Comparison of ENCODE assay signal across 22 mouse cellular contexts in genomic region chr12:85565441-85565840, GRCm38 (mm10).
"Had no signal": no experiment of that assay in that cellular context is flagged by ENCODE, and none has a peak within 500 bp of the region (broad histone marks: within the 10 kb centered on the region; RNA-seq: fewer than 3 reads in every experiment).

No protein-coding gene starts in this region.

- H3K4me2 ChIP-seq: liver, embryonic 11.5 days; liver, embryonic 13.5 days; liver, embryonic 15.5 days; lung, embryonic 15.5 days; neural tube, embryonic 13.5 days; neural tube, embryonic 15.5 days had no signal

- H3K27ac ChIP-seq: liver, embryonic 13.5 days; liver, embryonic 15.5 days; lung, embryonic 15.5 days; macrophage; neural tube, embryonic 13.5 days; neural tube, embryonic 15.5 days had no signal

- H3K4me1 ChIP-seq: liver, embryonic 13.5 days; liver, embryonic 15.5 days; lung, embryonic 15.5 days had no signal

- DNase-seq: liver, embryonic 13.5 days; liver, postnatal 0 days; lung, adult 2 months; lung, postnatal 14 days; lung, postnatal 36 days; retina, postnatal 1 day; right cerebral cortex, adult 18-20 months; right cerebral cortex, postnatal 25 days; right cerebral cortex, postnatal 4 days; spleen, adult 18-20 months; thymus, adult 2 months; thymus, postnatal 25 days; thymus, postnatal 4 days had no signal

- H3K36me3 ChIP-seq: liver, embryonic 13.5 days; liver, embryonic 15.5 days; lung, embryonic 15.5 days; neural tube, embryonic 13.5 days; neural tube, embryonic 15.5 days had no signal

- H3K27me3 ChIP-seq: liver, embryonic 13.5 days; liver, embryonic 15.5 days; lung, embryonic 15.5 days; neural tube, embryonic 13.5 days; neural tube, embryonic 15.5 days had no signal

- H3K9ac ChIP-seq: liver, embryonic 13.5 days; liver, embryonic 15.5 days; liver, postnatal 0 days; lung, embryonic 15.5 days; neural tube, embryonic 13.5 days; neural tube, embryonic 15.5 days had no signal

- ATAC-seq: liver, postnatal 0 days; lung, postnatal 0 days had no signal

- H3K9me3 ChIP-seq: liver, embryonic 13.5 days; liver, embryonic 15.5 days; lung, embryonic 15.5 days; neural tube, embryonic 13.5 days; neural tube, embryonic 15.5 days had no signal

- H3K4me3 ChIP-seq: liver, embryonic 13.5 days; liver, embryonic 15.5 days; lung, embryonic 15.5 days; megakaryocyte, embryonic 14.5 days; myocyte; neural tube, embryonic 13.5 days; neural tube, embryonic 15.5 days had no signal
